Mouse (Mus musculus) liver, adult 2 months (tissue): ENCODE measurements around the gene Ptprd.

Experiments used
- CTCF ChIP-seq: fragments of 200-500 bp; IDR thresholded peaks from 2 replicates; pipeline ENCODE4 v1.5.1; 2011; ENCODE audit warnings: low read depth, low read length, control low read depth
- POLR2A ChIP-seq: fragments of 200-500 bp; IDR thresholded peaks from 2 replicates; pipeline ENCODE4 v1.6.1; 2011; ENCODE audit warnings: low read length, control low read depth; ENCODE audit not compliant: insufficient read depth; ENCODE audit errors: extremely low read depth

GRCm38 (mm10) chr4:78077499-78077898, 134.3 kb downstream of the Ptprd start:
- TF ChIP-seq CTCF (no peak), POLR2A (no peak)
